Mouse (Mus musculus) urinary bladder, postnatal 25 days (tissue): ENCODE measurements around the gene Slc33a1.

Experiments
- DNase-seq: peaks from one replicate; pipeline ENCODE4 v3.0.0; 2022; ENCODE audit warnings: low spot score

Gene Slc33a1

DNA sequence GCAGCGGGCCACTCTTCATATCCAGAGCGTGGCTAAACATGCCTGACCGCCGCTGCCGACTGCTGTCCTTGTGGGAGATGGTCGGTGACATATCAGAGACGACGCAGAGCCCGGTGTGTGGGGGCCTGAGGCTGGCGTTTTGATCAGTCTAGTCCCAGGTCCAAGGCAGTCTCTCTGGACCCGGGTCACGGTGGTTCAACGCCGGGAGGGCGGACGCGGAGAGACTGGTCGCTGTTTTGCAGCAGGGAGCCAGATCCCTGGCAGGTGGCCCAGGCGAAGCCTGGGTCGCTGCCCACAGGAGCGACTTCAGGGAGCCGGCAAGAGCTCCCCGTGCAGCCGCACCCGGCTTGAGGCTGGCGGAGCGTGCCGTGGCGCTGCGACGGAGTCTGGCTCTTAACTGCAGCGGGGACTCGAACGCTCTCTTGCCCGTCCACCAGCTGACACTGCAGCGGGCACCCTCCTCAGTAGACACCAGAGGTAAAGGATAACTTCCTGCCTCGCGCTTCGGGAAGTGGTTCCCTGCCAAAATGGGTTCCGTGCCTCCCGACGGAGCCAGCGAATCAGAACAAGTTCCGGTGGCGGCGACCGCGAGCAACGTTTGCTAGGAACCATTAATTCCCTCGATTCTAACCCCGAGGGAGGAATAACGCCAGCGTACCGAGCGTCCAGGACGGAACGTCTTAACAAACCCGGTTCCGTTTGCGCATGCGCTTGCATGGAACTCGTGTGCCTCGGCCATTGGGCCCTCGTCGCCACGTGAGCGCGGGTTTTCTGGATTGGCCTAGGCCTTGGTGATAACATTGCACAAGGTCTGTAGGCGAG lies at the start of gene Slc33a1:
Slc33a1 (minus strand) TSS at position 669 of the 822 bp plus-strand sequence.
- peak; percentile 98 for DNase-seq

DNA sequence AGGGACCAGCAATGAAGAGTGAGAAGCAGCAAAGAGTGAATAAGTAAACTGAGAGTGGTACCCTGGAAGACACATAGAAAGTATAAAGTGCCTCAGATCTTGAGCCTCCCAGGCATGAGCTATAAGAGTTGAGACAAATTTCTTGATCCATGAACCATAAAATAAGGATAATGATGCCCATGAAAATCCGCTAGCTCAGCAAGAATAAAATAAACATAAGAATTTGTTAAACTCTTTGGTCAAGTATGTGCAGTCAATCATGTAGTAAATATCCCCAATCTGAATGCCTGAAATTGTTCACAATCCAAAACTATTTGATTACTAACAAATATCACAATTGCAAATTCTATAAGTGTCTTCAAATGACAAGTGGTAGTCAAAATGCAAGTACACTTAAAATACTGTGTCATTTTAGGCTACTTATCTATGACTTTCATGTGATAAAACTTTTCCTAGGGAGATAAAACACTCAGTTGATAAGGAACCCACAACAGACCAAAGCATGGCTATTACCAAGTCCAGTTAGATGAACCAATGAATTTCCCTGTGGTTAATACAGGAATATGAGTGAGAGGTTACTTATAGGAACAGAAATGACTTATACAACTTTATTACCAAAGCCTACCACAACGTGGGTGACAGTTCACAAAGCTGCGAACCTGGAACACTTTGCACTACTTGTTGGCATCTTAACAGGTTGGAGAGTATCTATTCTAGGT lies 24.3 kb upstream of the Slc33a1 start:
- DNase-seq, result no peak

DNA sequence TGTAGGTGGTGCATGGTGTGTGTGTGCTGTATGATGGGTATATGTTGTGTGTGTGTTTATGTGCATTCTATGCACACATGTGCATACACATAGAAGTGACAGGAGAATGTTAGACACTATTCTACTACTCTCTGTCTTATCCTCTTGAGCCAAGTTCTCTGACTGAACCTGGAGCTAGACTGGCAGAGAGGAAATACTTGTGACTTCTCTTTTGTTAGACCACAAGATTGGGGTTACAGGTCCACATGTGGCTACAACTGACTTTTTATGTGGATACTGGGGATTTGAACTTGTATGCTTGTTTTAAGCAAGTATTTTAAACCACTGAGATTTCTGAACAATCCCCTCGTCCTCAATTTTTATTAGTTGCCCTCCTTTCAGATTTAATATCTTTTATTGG lies 22.1 kb upstream of the Slc33a1 start:
- DNase-seq, result no peak

DNA sequence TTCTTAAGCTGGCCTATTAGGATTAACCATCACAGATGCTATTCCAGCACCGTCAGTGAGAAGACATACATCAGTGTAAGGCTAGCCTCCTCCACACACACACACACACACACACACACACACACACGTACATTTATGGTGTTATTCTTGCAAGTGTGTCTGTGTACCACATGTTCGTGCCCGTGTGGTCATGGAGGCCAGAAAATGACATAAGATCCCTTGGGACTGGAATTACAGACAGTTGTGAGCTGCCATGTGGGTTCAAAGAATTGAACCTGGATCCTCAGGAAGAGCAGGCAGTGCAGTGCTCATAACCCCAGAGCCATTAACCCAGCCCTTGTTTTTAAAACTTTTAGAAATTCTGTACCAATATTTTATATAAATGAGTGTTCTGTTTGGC lies 13.3 kb upstream of the Slc33a1 start:
- DNase-seq, result no peak

DNA sequence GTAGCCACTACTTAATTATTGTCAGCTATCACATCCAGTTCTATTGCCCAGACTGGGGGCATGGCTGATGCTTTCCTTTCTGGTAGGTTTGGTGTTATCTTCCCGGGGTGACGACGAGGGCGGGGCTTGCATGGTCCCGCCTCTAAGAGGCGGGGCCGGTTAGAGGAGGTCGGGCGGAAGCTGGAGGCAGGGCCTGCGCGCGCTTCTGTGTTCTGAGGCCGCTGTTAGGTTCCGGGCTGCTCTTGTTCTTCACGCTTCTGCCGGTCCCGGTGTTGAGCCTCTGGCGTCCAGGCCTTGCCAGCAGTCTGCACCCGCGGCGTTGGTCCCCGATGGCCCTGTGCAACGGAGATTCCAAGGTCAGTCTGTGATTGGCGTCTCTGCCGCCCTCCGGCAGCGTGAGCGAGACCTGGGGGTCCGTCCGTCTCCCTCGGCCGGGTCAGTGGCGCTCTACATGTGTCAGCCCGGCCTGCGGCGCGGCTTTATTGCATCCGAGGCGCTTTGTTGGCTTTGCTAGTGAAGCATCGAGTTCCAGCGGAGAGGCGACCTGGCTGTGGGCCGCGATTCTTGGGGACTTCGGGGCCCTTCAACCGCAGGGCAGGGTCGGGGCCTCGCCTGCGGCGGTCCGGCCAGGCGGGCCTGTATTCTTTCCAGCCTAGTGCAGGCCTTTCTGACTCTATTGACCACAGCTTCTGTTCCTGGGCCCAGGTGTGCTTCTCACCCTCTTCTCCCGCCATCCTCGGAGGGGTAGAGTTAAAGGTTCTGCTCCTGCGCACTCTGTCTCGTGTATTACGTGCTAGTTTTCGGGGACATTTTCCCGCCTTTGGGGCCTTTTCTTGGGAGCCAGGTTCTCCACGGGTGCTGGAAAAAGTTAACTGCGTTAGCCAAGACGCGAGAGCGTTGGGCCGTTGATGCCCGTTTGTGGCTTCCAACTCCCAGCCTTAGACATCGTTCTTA lies 11.7 kb upstream of the Slc33a1 start, which contains the start of gene Gmps:
Gmps (plus strand) TSS at position 152 of the 954 bp plus-strand sequence.
- peak; percentile 91 for DNase-seq

DNA sequence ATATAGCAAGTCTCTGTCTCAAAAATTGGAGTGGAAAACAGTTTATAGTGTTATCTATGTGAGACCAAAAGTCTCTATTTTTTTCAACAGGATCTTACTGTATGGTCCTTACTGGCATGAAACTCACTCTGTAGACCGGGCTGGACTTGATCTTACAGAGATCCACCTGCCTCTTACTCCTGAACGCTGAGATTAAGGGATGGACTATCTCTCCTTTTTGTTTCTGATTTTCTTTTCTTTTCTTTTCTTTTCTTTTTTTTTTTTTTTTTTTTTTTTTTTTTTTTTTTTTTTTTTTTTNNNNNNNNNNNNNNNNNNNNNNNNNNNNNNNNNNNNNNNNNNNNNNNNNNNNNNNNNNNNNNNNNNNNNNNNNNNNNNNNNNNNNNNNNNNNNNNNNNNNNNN lies 1.4 kb upstream of the Slc33a1 start:
- no peak for DNase-seq

DNA sequence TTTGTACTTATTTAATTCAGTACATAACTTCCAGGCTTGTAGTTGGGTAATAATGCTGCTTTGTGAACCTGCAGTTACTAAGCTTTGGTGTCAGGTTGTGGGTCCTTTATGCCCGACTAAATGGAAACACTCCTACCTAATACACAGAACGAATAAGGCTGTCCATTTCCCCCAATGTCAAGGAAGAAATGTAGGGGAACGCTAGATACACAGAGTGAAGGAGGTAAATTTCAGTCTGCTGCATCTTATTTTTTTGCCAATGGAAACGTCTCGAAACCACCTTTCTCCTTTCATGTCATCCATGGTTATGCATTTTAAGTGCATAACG lies 318 bp upstream of the Slc33a1 start:
- no peak for DNase-seq

DNA sequence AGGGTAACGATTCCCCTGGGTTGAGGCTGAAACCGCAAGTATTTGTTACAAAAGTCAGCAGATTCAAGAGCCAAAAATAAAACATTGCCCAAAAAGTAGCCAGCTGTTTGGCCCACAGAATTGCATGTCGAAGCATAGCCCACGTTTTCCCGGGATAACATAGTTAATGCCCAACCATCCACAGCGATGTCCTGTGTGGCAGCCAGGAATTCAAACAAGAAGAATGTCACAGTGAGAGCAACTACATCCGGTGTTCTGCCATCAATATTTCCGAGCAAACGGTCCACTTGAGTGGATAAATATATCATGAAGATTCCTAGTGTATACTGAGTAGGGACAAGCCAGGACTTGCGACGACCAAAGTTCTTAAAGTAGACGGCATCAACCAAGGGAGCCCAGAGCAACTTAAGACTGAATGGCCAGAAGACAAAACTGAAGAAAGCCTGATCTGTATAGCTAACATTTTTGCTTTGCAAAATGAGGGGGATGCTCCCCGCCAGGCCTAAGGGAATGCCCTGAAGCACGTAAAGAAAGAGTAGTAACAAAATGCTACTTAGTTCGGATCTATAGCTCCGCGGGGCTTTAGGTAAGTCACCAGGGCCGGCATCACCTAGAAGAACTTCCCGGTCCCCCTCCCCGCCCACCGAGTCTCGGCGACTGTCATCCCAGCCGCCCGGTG lies 1.0 kb downstream of the Slc33a1 start:
- DNase-seq, result no peak

DNA sequence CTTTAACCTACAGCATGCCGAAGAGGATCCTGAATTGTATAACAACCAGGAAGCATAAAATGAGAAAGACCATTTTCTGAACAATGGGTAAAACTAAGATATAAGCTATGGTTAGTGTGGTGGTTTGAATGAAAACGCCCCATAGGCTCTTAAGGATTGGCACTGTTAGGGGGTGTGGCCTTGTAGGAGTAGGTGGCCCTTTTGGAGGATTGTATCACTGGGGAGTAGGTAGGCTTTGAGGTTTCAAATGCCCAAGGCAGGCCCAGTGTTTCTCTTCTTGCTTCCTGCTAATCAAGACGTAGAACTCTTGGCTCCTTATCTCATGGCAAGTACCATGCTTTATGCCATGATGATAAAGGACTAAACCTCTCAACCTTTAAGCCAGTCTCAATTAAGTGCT lies 14.7 kb downstream of the Slc33a1 start:
- no peak for DNase-seq

DNA sequence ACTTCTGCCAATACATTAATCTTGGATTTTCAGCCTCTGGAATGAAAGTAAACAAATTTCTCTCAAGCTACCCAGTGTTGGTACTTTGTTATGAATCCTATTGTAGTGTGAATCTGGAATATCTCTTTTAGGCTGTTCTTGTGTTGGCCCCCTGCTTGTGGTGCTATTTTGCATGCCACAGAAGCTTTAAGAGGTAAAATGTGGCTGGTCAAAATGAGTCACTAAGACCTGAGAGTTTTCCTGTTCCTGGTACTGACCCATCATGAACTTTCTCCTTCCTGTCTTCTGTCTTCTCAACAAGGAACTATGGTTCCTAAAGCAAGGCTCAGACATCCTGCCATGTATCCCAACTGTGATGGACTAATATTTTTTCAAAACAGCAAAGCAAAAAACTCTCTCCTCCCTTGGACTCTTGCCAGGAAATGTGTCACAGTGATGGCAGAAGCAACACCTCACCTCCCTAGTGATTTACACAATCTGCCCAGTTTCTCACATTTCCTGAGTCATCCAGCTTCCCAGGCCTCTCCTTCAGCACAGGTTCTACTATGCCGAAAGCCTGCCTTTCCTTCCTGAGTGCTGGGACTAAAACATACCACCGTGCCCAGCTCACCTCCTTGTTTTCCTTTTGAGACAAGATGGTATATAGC lies 23.2 kb downstream of the Slc33a1 start:
- DNase-seq, result no peak

DNA sequence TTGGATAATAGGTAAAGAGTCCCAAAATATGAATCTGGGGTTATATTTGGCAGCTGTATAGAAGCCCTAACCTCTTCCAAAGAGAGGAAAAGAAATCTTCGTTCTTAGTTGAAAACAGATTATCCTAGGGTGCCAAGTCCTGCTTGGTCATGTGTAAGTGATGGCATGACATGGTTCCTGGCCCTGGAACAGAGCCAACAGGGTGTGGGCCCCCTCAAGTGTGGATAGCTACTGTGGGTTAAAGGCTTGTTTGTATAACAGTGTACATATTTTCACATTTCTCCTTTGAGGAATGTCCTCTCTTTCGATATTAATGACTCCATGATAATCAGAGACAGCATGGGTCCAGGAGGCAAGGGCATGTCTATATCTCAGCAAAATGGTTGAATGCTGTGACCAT lies 25.6 kb downstream of the Slc33a1 start:
- DNase-seq, result no peak

DNA sequence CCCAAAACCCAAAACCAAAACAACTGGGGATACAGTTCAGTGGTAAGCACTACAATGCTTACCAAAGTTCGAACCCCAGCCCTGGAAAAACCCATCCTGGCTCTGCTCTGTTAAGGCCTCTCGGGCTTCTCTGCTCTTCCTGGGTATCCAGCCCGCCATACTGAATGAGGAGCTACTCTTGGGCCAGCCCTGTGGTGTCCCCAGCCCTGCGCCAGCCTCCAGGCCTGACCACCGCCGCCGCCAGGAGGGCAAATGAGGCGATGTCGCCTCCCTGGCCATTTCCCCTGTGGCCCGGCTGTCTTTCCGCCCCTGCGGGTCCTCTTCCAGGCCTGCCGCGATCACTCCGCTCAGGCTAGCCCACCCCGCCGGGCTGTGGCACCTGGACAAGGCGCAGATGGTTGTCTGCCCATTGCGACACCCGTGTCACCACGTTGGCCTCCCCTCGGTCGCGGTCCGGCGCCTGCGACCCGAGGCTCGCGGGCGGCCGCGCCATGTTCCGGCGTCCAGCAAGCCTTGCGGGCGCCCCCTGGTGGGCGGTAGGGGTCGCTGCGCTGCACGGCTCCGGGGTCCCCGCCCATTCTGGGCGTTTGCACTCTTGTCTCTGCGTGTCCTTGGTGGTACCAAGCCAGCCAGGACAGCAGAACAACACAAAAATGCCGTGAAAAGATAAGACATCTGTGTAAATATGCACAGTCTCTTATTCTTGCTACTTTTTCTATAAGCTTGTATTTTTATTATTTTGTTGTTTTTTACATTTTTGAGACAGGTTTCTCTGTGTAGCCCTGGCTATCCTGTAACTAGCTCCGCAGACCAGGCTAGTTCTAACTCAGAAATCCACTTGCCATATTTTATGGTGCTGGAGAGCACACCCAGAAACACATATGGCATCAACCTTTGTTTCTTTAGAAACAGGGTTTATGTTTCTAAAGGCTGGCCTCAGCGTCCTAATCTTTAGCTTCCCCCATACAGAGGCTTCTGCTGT lies 35.4 kb downstream of the Slc33a1 start, which contains the start of gene E130311K13Rik:
E130311K13Rik (minus strand) TSS at position 595 of the 982 bp plus-strand sequence.
- DNase-seq, result peak; percentile 95

DNA sequence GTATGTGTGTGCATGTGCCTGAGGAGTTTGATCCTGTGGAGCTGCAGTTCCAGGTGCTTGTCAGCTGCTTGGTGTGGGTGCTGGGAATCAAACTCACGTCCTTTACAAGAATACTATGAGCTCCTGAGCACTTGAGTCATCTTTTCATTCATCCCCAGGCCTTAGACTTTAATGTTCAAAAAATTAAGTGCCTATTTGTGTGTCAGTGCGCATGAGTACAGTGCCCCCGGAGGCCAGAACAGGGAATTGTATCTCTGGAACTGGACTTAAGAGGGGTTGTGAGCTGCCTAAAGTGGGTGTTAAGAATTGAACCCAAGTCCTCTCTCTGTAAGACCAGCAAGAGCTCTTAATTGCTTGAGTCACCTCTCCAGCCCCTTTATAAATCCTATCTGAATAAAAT lies 44.9 kb downstream of the Slc33a1 start:
- DNase-seq, result no peak

DNA sequence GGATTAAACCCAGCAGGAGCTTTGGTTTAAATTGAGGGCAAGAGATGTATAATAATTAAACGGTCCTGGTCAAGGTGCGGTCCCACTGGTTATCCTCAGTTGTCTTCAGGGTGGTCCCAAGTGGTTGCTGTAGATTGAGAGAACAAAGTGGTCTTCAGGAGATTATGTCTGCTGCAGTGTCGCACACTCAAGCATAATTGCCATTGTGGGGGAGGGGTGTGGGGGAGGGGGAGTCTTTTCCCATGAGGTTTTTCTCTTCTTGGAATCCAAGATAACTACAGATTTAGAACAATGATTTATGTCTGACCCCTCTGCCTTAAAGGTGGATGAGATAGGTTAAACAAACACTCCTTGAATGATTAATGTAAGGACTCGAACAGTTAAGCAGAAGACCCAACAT lies 54.3 kb downstream of the Slc33a1 start:
- DNase-seq, result no peak

DNA sequence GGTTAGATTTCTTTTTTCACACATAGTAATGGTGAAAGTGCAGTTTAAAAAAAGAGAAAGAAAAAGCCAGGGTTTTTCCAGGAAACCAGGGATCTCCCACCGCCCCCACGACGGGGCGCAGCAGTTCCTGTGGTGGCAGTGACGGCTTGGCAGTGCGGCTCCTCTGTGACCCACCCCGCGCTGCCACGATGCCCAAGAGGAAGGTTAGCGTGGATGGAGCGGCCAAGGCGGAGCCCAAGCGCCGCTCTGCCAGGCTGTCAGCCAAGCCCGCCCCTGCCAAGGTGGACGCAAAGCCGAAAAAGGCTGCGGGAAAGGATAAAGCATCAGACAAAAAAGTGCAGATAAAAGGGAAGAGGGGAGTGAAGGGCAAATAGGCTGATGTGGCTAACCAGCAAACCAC lies 59.3 kb downstream of the Slc33a1 start:
- DNase-seq, result no peak

DNA sequence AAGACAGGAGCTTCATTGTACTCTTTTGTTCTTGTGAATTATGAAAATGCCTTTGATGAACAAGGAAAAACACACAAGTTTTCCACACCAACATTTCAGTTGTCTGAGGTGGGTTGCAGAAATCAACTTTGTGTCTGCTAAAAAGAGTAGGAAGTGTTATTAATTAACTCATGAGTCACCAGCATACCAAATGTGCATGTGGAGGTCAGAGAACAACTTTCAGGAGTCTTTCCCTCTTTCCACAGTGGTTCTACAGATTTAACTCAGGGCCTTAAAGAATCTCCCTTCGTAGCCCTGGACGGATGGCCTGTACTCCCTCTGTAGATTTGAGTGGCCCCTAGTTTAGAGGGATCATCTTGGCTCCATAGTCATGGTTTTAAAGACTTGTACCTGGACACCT lies 60.4 kb downstream of the Slc33a1 start:
- DNase-seq, result no peak

DNA sequence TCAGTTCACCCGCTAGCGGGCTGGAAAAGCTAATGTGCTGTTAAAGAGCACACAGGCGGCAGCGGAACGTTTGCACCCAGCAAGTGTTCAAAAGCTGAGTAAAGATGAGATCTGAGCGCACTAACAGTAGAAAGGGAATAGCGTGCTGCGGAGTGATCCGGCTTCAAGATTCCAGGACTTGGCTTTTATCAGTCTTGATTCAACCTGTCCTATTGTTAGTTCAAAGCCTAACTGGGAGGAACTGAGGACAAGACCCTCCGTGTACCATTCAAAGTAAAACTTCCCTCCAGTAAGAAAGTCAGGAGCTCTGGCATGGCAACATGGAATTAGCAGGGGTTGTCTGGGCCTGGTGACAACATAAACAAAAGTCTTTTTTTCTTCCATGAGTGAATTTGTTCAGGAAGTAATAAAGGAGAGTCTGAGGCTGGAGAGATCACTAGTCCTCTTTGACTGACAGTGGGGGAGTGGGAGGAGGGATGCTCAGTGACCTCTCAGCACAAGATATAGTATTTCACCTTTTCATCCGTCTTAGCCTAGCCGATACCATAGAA lies 64.5 kb downstream of the Slc33a1 start:
- DNase-seq, result no peak

DNA sequence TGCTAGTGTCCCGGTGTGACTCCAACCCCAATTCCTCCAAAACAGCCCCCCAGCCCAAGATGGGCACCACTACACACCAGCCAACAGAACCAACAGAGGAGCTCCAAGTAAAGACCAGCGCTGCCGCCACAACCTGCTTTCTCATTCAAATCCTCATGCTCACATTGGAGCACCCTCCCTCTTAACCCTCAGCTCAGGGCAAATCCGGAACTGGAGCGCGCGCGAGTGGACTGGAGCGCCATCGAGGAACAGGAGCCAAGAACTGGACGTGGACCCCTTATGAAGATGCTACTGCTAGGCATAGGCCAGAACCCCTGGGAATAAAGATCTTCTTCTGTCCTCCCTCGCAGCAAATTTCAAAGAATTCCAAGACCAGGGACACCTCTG lies 65.3 kb downstream of the Slc33a1 start, which contains the start of gene Plch1:
Plch1 (minus strand) TSS at position 164 of the 387 bp plus-strand sequence.
- DNase-seq, result peak; percentile 46

DNA sequence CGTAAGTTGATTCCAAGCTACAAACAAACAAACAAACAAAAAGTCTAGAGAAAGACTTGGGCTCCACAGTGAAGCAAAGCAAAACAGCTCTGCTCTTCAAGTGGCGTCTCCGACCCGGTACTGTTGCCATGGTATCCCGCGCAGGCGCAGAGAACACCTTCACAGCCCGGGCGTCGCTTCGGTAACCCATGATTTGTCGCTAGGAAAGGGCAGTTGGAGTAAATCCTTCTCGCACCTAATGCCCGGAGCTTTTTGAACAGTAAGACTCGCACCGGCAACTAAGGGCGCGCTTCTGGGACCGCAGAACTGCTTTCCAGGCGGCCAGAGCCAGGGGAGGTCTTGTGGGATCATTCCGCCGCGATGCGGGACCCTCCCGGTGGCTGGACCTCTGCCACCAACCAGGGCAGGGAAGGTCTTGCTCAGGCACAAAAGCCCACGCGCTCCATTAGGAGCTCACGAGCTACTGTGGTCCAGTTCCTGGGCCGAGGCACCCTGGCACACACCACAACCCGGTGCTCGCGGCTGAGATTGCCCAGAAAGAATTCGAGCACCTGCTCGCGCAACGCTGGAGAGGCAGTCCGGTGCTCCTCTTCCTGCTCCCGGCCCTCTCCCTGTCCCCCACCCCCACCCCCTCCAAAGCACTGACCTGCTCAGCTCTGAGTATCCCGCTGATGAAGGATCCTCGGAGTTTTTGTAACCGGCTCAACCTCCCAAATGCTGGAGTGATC lies 65.8 kb downstream of the Slc33a1 start:
- peak; percentile 63 for DNase-seq
